Comparison of ENCODE assay signal across 8 mouse cellular contexts in the genomic region with DNA sequence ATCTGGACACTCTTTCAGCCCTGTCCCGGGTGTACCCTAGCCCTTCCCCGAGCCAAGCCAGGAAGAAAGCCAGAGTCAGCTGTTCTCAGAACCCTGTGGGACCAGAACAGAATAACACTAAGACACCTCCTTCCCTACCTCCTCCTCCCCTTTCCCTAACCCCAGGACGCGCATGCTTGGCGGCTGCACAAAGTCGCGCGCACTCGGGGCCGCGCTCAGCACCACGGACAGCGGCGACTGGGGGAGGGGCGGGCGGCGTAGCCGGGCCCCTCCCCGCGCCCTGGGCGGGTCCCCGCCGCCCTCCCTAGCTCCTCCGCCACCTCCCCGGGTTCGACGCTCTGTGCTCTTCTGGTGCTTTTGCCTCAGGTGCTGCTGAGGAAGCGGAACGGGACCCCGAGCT. TPM values are rescaled to one million over a fixed set of nuclear protein-coding genes. Genes with fewer than 3 reads are reported as not detected.
DNase-seq lines count a peak whose midpoint lies in the region; ATAC-seq and TF ChIP-seq lines count a peak whose summit lies in the region.

No protein-coding gene starts in this region.

- H3K36me3 ChIP-seq in liver, embryonic 16.5 days (ENCODE audit: control insufficient read depth, insufficient read depth), result peaks cover 12% of the 10 kb centered on the region; the same call in 1 of the 2 replicates

- DNase-seq in MN1 (ENCODE audit: low spot score), result peak; percentile 72
- peak; percentile 74 to 84 for DNase-seq in heart, postnatal 10 days
- peak; percentile 86 for DNase-seq in kidney, postnatal 4 days

- no peak overlapping the region for H3K9ac ChIP-seq in liver, embryonic 16.5 days (ENCODE audit: low read depth, low read length)

- no peak for TF ChIP-seq CTCF in embryonic fibroblast, embryonic 13.5 days (IDR thresholded peaks at IDR 0.05; ENCODE audit: borderline replicate concordance, insufficient read depth, low read length)
- TF ChIP-seq CTCF in olfactory bulb, adult 2 months (IDR thresholded peaks at IDR 0.05; ENCODE audit: insufficient read depth, low read depth, low read length), result no peak

- H3K27ac ChIP-seq in brown adipose tissue, adult 24 weeks (replicated peaks; ENCODE audit: low read depth, low read length), result no peak overlapping the region
- H3K27ac ChIP-seq in embryonic fibroblast, embryonic 13.5 days (ENCODE audit: insufficient read depth, low read length), result no peak overlapping the region
- no peak overlapping the region for H3K27ac ChIP-seq in liver, embryonic 16.5 days (ENCODE audit: low read length)
- H3K27ac ChIP-seq in olfactory bulb, adult 2 months (ENCODE audit: insufficient read depth, low read depth, low read length), result 0 out of 2 replicates have a peak overlapping the region, but pooled peaks have one; percentile 22

- 0 out of 2 replicates have a peak, but pooled peaks cover 4% of the 10 kb centered on the region for H3K4me1 ChIP-seq in brown adipose tissue, adult 24 weeks (ENCODE audit: control insufficient read depth, insufficient read depth, insufficient read length, low read length)
- H3K4me1 ChIP-seq in embryonic fibroblast, embryonic 13.5 days (ENCODE audit: control insufficient read depth, insufficient read depth, low read length), result no peaks in the 10 kb centered on the region
- peaks cover 10% of the 10 kb centered on the region for H3K4me1 ChIP-seq in liver, embryonic 16.5 days (ENCODE audit: control insufficient read depth, low read depth, low read length)
- H3K4me1 ChIP-seq in olfactory bulb, adult 2 months (ENCODE audit: control insufficient read depth, insufficient read depth, low read length), result peaks cover 15% of the 10 kb centered on the region

- peak; percentile 52 for ATAC-seq in liver, embryonic 16.5 days (ENCODE audit: low read depth)
- no peak for ATAC-seq in megakaryocyte-erythroid progenitor cell, adult 5-6 weeks (replicated peaks; ENCODE audit: low FRiP score, low TSS enrichment, poor library complexity, severe bottlenecking)

- no peaks in the 10 kb centered on the region for H3K9me3 ChIP-seq in liver, embryonic 16.5 days (replicated peaks; ENCODE audit: control insufficient read depth, low read length)

- no peak for TF ChIP-seq POLR2A in embryonic fibroblast, embryonic 13.5 days (IDR thresholded peaks at IDR 0.05; ENCODE audit: low read depth, low read length)
- TF ChIP-seq POLR2A in olfactory bulb, adult 2 months (IDR thresholded peaks at IDR 0.05; ENCODE audit: insufficient read depth, low read depth, low read length), result peak; percentile 48; the same call in 1 of the 2 replicates

- peak overlapping the region; percentile 76 for H3K4me2 ChIP-seq in liver, embryonic 16.5 days (ENCODE audit: low read depth, low read length)

- 10% methylated on average over 28 of the region's 30 CpGs for WGBS in liver, embryonic 16.5 days (ENCODE audit: insufficient replicate concordance)
- WGBS in olfactory bulb, adult 2 months, result 4% methylated on average over 30 of the region's 30 CpGs

- peaks cover 5% of the 10 kb centered on the region; the same call in 1 of the 2 replicates for H3K27me3 ChIP-seq in liver, embryonic 16.5 days (ENCODE audit: control insufficient read depth, insufficient read depth, low read depth, low read length)

- intact Hi-C loops in heart, postnatal 10 days (cut with DNase I), result no loop called here

- H3K4me3 ChIP-seq in brown adipose tissue, adult 24 weeks (ENCODE audit: insufficient read depth, low read depth, low read length), result peak overlapping the region; percentile 22
- 0 out of 2 replicates have a peak overlapping the region, but pooled peaks have one; percentile 16 for H3K4me3 ChIP-seq in embryonic fibroblast, embryonic 13.5 days (ENCODE audit: insufficient read depth, low read length)
- H3K4me3 ChIP-seq in liver, embryonic 16.5 days (ENCODE audit: low read depth, low read length), result peak overlapping the region; percentile 44
- H3K4me3 ChIP-seq in olfactory bulb, adult 2 months (ENCODE audit: insufficient read depth, low read depth, low read length), result peak overlapping the region; percentile 65

RNA-seq across cellular contexts. Expression of a gene that starts 7.3 kb away (rescaled TPM):
- polyA plus RNA-seq in brown adipose tissue, adult 24 weeks (2012; ENCODE audit: insufficient read depth, insufficient read length, missing spikeins), result 12.3 and 15.9 TPM in 2 replicates
- polyA plus RNA-seq in embryonic fibroblast, embryonic 13.5 days (2011; ENCODE audit: insufficient read length, low read depth, missing spikeins), result 24.6 and 26.5 TPM in 2 replicates
- total RNA-seq in heart, postnatal 10 days (2021), result 10 to 100 TPM; 20.8 to 21.2 TPM
- polyA plus RNA-seq in liver, embryonic 16.5 days (2015; fragmentation: Nextera tagmentation; extraction: Ambion mirVana), result 19.1 and 20.8 TPM in 2 replicates
- polyA plus RNA-seq in olfactory bulb, adult 2 months (2012; ENCODE audit: insufficient read depth, insufficient read length, low replicate concordance, missing spikeins), result not detected in 2 replicates
- total RNA-seq in megakaryocyte-erythroid progenitor cell, adult 5-6 weeks (2014; fragmentation: Nextera tagmentation), result 60.3 and 83.6 TPM in 2 replicates
- total RNA-seq in megakaryocyte-erythroid progenitor cell, adult 5-6 weeks (2017), result 20.6 and 46.8 TPM in 2 replicates

RNA-seq across cellular contexts. Expression of a gene that starts 7.3 kb away (rescaled TPM):
- 10.2 and 10.6 TPM in 2 replicates for polyA plus RNA-seq in brown adipose tissue, adult 24 weeks (2012; ENCODE audit: insufficient read depth, insufficient read length, missing spikeins)
- polyA plus RNA-seq in embryonic fibroblast, embryonic 13.5 days (2011; ENCODE audit: insufficient read length, low read depth, missing spikeins), result 7.9 and 15.8 TPM in 2 replicates
- total RNA-seq in heart, postnatal 10 days (2021), result 1 to 10 TPM; 7.1 to 9.1 TPM
- polyA plus RNA-seq in liver, embryonic 16.5 days (2015; fragmentation: Nextera tagmentation; extraction: Ambion mirVana), result 5.7 and 6.1 TPM in 2 replicates
- not detected in 2 replicates for polyA plus RNA-seq in olfactory bulb, adult 2 months (2012; ENCODE audit: insufficient read depth, insufficient read length, low replicate concordance, missing spikeins)
- 9.1 and 16.5 TPM in 2 replicates for total RNA-seq in megakaryocyte-erythroid progenitor cell, adult 5-6 weeks (2014; fragmentation: Nextera tagmentation)
- 2.6 and 13.0 TPM in 2 replicates for total RNA-seq in megakaryocyte-erythroid progenitor cell, adult 5-6 weeks (2017)

RNA-seq across cellular contexts. Expression of a gene that starts 7.6 kb away (rescaled TPM):
- not detected in 2 replicates for polyA plus RNA-seq in brown adipose tissue, adult 24 weeks (2012; ENCODE audit: insufficient read depth, insufficient read length, missing spikeins)
- 0.42 and 0.58 TPM in 2 replicates for polyA plus RNA-seq in embryonic fibroblast, embryonic 13.5 days (2011; ENCODE audit: insufficient read length, low read depth, missing spikeins)
- total RNA-seq in heart, postnatal 10 days (2021), result under 1 TPM; 0.62 to 0.93 TPM
- polyA plus RNA-seq in liver, embryonic 16.5 days (2015; fragmentation: Nextera tagmentation; extraction: Ambion mirVana), result 0.33 and 0.40 TPM in 2 replicates
- 218 TPM in 1 of 2 replicates, not detected in the other for polyA plus RNA-seq in olfactory bulb, adult 2 months (2012; ENCODE audit: insufficient read depth, insufficient read length, low replicate concordance, missing spikeins)
- 5.7 and 7.1 TPM in 2 replicates for total RNA-seq in megakaryocyte-erythroid progenitor cell, adult 5-6 weeks (2014; fragmentation: Nextera tagmentation)
- total RNA-seq in megakaryocyte-erythroid progenitor cell, adult 5-6 weeks (2017), result 1.1 and 2.7 TPM in 2 replicates

RNA-seq across cellular contexts. Expression of a gene that starts 13.8 kb away (rescaled TPM):
- 0.87 TPM in 1 of 2 replicates, not detected in the other for polyA plus RNA-seq in brown adipose tissue, adult 24 weeks (2012; ENCODE audit: insufficient read depth, insufficient read length, missing spikeins)
- not detected in 2 replicates for polyA plus RNA-seq in embryonic fibroblast, embryonic 13.5 days (2011; ENCODE audit: insufficient read length, low read depth, missing spikeins)
- not detected for total RNA-seq in heart, postnatal 10 days (2021)
- not detected in 2 replicates for polyA plus RNA-seq in liver, embryonic 16.5 days (2015; fragmentation: Nextera tagmentation; extraction: Ambion mirVana)
- polyA plus RNA-seq in olfactory bulb, adult 2 months (2012; ENCODE audit: insufficient read depth, insufficient read length, low replicate concordance, missing spikeins), result not detected in 2 replicates
- total RNA-seq in megakaryocyte-erythroid progenitor cell, adult 5-6 weeks (2014; fragmentation: Nextera tagmentation), result not detected in 2 replicates
- not detected in 2 replicates for total RNA-seq in megakaryocyte-erythroid progenitor cell, adult 5-6 weeks (2017)

RNA-seq across cellular contexts. Expression of a gene that starts 14.4 kb away (rescaled TPM):
- 0.52 TPM in 1 of 2 replicates, not detected in the other for polyA plus RNA-seq in brown adipose tissue, adult 24 weeks (2012; ENCODE audit: insufficient read depth, insufficient read length, missing spikeins)
- 5.9 and 9.1 TPM in 2 replicates for polyA plus RNA-seq in embryonic fibroblast, embryonic 13.5 days (2011; ENCODE audit: insufficient read length, low read depth, missing spikeins)
- 1 to 10 TPM; 2.9 to 3.5 TPM for total RNA-seq in heart, postnatal 10 days (2021)
- polyA plus RNA-seq in liver, embryonic 16.5 days (2015; fragmentation: Nextera tagmentation; extraction: Ambion mirVana), result 3.5 and 4.1 TPM in 2 replicates
- not detected in 2 replicates for polyA plus RNA-seq in olfactory bulb, adult 2 months (2012; ENCODE audit: insufficient read depth, insufficient read length, low replicate concordance, missing spikeins)
- 15.8 and 25.4 TPM in 2 replicates for total RNA-seq in megakaryocyte-erythroid progenitor cell, adult 5-6 weeks (2014; fragmentation: Nextera tagmentation)
- total RNA-seq in megakaryocyte-erythroid progenitor cell, adult 5-6 weeks (2017), result 7.4 and 9.9 TPM in 2 replicates

Comparison
In these comparisons a context has a peak if more than half of its experiments do, and no peak if none do; other contexts are left out.
1. RNA of a gene that starts 7.6 kb away (polyA plus RNA-seq): 218 TPM in olfactory bulb, adult 2 months; 0.42 to 0.58 TPM in embryonic fibroblast, embryonic 13.5 days, 0.33 to 0.40 TPM in liver, embryonic 16.5 days and not detected in brown adipose tissue, adult 24 weeks; every median in the first group is over 10 times any median in the second.
2. Peak in every context shown above with its lines, with median percentiles within 50 percentile points of each other: DNase-seq and H3K4me3 ChIP-seq.